Mouse (Mus musculus): Measurements from ENCODE around the gene Zdhhc7.

GRCm38 (mm10) chr8:120036111-120036510 lies 65.2 kb downstream of the Zdhhc7 start:
- TF ChIP-seq NRF1 (IDR thresholded peaks at IDR 0.05; ENCODE audit: low read depth, low read length) = no peak
- no peak for TF ChIP-seq TBP (conservative IDR thresholded peaks at IDR 0.05; ENCODE audit: low read depth, low read length)
- no peak for TF ChIP-seq POLR2A (IDR thresholded peaks at IDR 0.05; ENCODE audit: low read depth, low read length)
- TF ChIP-seq EP300 (IDR thresholded peaks at IDR 0.05; ENCODE audit: low read length) = no peak
- TF ChIP-seq MAZ (IDR thresholded peaks at IDR 0.05; ENCODE audit: low read depth, low read length) = no peak
- no peak for TF ChIP-seq USF1 (IDR thresholded peaks at IDR 0.05; ENCODE audit: low read depth, low read length)
- TF ChIP-seq MAFK (IDR thresholded peaks at IDR 0.05; ENCODE audit: insufficient replicate concordance, low read length) = no peak
- no peak for TF ChIP-seq CTCF (conservative IDR thresholded peaks at IDR 0.05 in 1 of 2, IDR thresholded peaks at IDR 0.05 in 1 of 2; ENCODE audit: low read depth in 2 of 2, low read length in 2 of 2)
- TF ChIP-seq HCFC1 (IDR thresholded peaks at IDR 0.05; ENCODE audit: low read depth, low read length) = no peak
- TF ChIP-seq MAX (IDR thresholded peaks at IDR 0.05; ENCODE audit: low read length) = no peak
- no peak for TF ChIP-seq ZC3H11A (IDR thresholded peaks at IDR 0.05; ENCODE audit: low read depth, low read length)
- no peak for TF ChIP-seq CHD1 (IDR thresholded peaks at IDR 0.05; ENCODE audit: low read depth, low read length)

Data from CH12.LX (cell line).